Mouse (Mus musculus) thymus, adult 2 months (tissue): ENCODE data around the gene Mis12. TPM values are rescaled to one million over a fixed set of nuclear protein-coding genes. Genes with fewer than 3 reads are reported as not detected.

Experiments
- DNase-seq: peaks from one replicate; pipeline ENCODE4 v3.0.0; 2021
- H3K27ac ChIP-seq: fragments of 200-500 bp; 2 replicates; pipeline ENCODE4 v1.5.1; 2012; ENCODE audit warnings: low read length, control low read depth; ENCODE audit not compliant: control insufficient read depth, insufficient read depth
- H3K27me3 ChIP-seq: fragments of 200-500 bp; 2 replicates; pipeline ENCODE4 v1.6.1; 2012; ENCODE audit warnings: mild to moderate bottlenecking, low read length, moderate library complexity, mixed read lengths; ENCODE audit not compliant: control insufficient read depth, insufficient read depth
- H3K36me3 ChIP-seq: fragments of 200-500 bp; 2 replicates; pipeline ENCODE4 v1.6.1; 2012; ENCODE audit warnings: mild to moderate bottlenecking, low read length, moderate library complexity; ENCODE audit not compliant: control insufficient read depth, insufficient read depth
- H3K4me1 ChIP-seq: fragments of 200-500 bp; replicated peaks from 2 replicates; pipeline ENCODE4 v1.6.1; 2012; ENCODE audit warnings: low read length; ENCODE audit not compliant: control insufficient read depth, insufficient read depth
- H3K4me3 ChIP-seq: fragments of 200-500 bp; 2 replicates; pipeline ENCODE4 v1.5.1; 2012; ENCODE audit warnings: mild to moderate bottlenecking, low read length, control low read depth, moderate library complexity; ENCODE audit not compliant: control insufficient read depth, insufficient read depth
- CTCF ChIP-seq: fragments of 200-500 bp; IDR thresholded peaks from 2 replicates; pipeline ENCODE4 v1.5.1; 2012; ENCODE audit warnings: mild to moderate bottlenecking, control low read depth, low read length, moderate library complexity, borderline replicate concordance; ENCODE audit not compliant: control insufficient read depth, poor library complexity, insufficient read depth; ENCODE audit errors: extremely low read depth
- POLR2A ChIP-seq: fragments of 200-500 bp; IDR thresholded peaks from 2 replicates; pipeline ENCODE4 v1.6.1; 2012; ENCODE audit warnings: mild to moderate bottlenecking, low read length, control low read depth, moderate library complexity; ENCODE audit not compliant: control insufficient read depth, poor library complexity, insufficient read depth; ENCODE audit errors: extremely low read depth
- WGBS: fragments of 180-500 bp; shearing (Covaris S2); methylation state at CpG from one replicate; pipeline ENCODE4 v1.1.7; 2018; 5-methylcytosine and 5-hydroxymethylcytosine counted together
- polyA plus RNA-seq: library from polyadenylated mRNA; depleted of rRNA; stranded (reverse); fragments of >200 nt; gene quantifications from 2 replicates; pipeline ENCODE4 v1.2.3, GENCODE M21; 2012; rRNA removed

The Mis12 gene
- 8.6 and 10.0 TPM in 2 replicates for polyA plus RNA-seq

DNA sequence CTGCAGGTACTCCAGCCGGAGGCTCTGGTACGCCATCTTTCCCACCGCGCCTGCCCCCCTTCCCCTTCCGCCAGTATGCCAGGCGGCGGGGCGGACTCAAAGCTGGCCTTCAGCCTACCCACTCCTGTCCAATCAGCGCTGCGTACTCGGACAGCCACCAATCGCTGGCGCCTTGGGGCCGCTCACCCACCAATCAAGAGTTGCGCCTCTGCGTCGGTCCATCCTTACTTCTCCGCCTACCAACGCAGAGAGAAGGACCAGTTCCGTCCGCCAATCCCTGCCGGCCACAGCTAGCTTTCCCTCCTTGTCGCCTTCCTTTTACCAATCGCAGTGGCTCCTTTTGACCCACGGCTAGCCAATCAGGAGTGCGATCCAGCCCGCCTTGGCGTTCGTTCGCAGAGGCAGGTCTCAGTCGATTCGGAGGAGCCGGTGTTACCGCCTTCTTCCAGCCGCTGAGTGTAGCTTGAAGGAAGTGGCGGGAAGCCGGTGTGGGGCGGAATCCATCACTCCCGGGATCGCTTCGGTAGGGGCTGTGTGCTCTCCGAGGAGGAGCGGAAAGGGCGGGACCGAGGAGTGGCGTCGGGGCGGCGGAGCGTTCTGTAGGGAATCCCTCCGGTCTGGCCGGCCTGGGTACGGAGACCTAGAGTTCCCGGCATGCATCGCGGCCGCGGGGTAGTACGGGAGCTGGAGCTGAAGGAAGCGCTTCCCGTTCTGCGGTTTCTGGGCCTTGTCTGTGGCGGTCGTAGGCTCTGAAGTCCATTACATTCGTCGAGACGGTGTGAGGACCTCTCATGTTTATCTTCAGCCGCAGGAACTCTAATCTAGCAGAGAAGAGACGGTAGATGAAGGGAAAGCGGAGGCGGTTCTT lies at the start of gene Mis12, which contains the start of gene Derl2:
Mis12 (plus strand) TSS at position 411 of the 868 bp plus-strand sequence.
Derl2 (minus strand) TSS at position 641 of the 868 bp plus-strand sequence.
- peak within 1 kb of the TSS; percentile 58 for H3K27ac ChIP-seq
- peak within 1 kb of the TSS; percentile 82 for H3K4me3 ChIP-seq
- peaks cover 3% of the 10 kb centered on the region; the same call in 1 of the 2 replicates for H3K4me1 ChIP-seq
- WGBS: under 1% methylated on average over 70 of the region's 71 CpGs
- TF ChIP-seq POLR2A: peak; percentile 63; the same call in 1 of the 2 replicates
- peak; percentile 59; the same call in 1 of the 2 replicates for TF ChIP-seq CTCF
- H3K36me3 ChIP-seq: peaks cover under 1% of the 10 kb centered on the region; the same call in 1 of the 2 replicates
- peak; percentile 98 for DNase-seq
- H3K27me3 ChIP-seq: no peaks in the 10 kb centered on the region

DNA sequence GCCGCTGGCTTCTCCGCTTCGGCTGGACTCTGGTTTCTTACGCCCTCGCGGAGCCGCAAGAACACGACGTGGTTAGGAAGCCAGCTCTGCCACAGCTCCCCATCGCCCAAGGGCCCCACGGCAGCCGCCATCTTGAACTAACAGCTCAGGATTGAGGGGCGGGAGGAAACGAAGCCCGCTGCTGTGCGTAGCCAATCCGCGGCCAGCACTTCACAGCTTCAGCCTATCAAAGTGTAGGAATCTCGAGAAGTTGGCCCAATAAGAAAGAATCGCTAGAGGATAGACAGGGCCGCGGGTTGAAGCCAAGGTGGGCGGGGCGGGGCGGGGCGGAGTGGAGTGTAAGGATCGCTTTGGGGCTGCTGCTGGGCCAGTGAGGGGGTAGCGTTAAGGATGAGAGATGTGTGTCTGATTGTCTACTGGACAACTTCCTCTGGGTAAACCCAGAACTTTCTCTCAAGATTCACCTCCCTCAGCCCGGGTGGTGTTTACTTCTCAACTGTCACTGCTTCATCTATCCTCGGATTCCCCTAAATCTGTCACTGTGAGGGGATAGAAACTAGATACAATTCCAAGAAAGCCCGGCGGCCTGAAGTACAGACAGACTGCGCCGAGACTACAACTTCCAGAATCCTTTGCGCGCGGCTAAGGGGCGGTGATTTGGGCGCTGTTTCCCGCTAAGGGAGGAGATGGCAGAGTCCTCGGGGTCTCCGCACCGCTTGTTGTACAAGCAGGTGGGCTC lies 49.4 kb upstream of the Mis12 start, which contains the start of the genes Nup88 and Rpain:
Nup88 (minus strand) TSS at position 153 of the 739 bp plus-strand sequence.
Rpain (plus strand) TSS at position 393 of the 739 bp plus-strand sequence.
- under 1% methylated on average over 43 of the region's 43 CpGs for WGBS
- no peaks in the 10 kb centered on the region for H3K27me3 ChIP-seq
- peak within 1 kb of the TSS; percentile 86 for H3K4me3 ChIP-seq
- peak; percentile 92 for DNase-seq
- peaks cover 15% of the 10 kb centered on the region for H3K36me3 ChIP-seq
- peak; percentile 91 for TF ChIP-seq POLR2A
- TF ChIP-seq CTCF: peak; percentile 48; the same call in 1 of the 2 replicates
- H3K27ac ChIP-seq: peak within 1 kb of the TSS; percentile 55
- H3K4me1 ChIP-seq: peaks cover 4% of the 10 kb centered on the region

- H3K27ac ChIP-seq: peak overlapping the region; percentile 55
- DNase-seq: no peak
- peaks cover 16% of the 10 kb centered on the region for H3K36me3 ChIP-seq
Measured at GRCm38 (mm10) chr11:70970560-70971540, 48.6 kb upstream of the Mis12 start.

GRCm38 (mm10) chr11:70972586-70972985 lies 46.8 kb upstream of the Mis12 start:
- H3K27me3 ChIP-seq: no peaks in the 10 kb centered on the region
- H3K27ac ChIP-seq: no peak overlapping the region
- peaks cover 4% of the 10 kb centered on the region for H3K4me1 ChIP-seq
- DNase-seq: no peak
- H3K36me3 ChIP-seq: peaks cover 22% of the 10 kb centered on the region
- WGBS: 95% methylated on average over 1 of the region's 1 CpGs
- H3K4me3 ChIP-seq: no peak overlapping the region
- TF ChIP-seq CTCF (no peak), POLR2A (no peak)

More at GRCm38 (mm10) chr11:70970560-70971540, 48.6 kb upstream of the Mis12 start:
- no peaks in the 10 kb centered on the region for H3K27me3 ChIP-seq
- peak overlapping the region; percentile 67 for H3K4me3 ChIP-seq
- TF ChIP-seq POLR2A (no peak), CTCF (no peak)
- WGBS: 11% methylated on average over 24 of the region's 24 CpGs
- peaks cover 4% of the 10 kb centered on the region for H3K4me1 ChIP-seq

DNA sequence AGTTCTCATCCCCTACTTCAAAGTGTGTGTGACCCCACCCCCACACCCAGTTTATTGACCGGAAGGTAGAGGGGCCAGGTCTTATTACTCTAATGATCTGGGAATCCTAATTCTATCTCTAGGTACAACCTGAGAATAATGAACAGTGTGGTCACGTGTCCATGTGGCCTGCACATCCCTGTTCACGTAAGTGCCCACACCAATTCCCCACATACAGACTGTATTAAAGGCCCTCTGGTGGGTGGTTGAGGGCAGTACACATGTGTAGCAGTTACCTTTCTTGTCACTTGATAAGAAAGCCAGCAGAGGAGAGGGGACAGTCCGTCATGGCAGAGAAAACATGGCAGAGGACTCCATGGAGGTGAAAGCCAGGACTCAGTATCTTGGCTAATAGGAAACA lies 45.5 kb upstream of the Mis12 start:
- H3K36me3 ChIP-seq: peaks cover 36% of the 10 kb centered on the region
- TF ChIP-seq CTCF: no peak
- no peak for TF ChIP-seq POLR2A
- H3K27me3 ChIP-seq: no peaks in the 10 kb centered on the region
- H3K4me1 ChIP-seq: peaks cover 2% of the 10 kb centered on the region
- WGBS: 92% methylated on average over 4 of the region's 4 CpGs
- H3K27ac ChIP-seq: no peak overlapping the region
- H3K4me3 ChIP-seq: no peak overlapping the region
- DNase-seq: peak; percentile 5

- Histone ChIP-seq H3K27ac (no peak overlapping the region), H3K27me3 (no peaks in the 10 kb centered on the region), H3K36me3 (peaks cover 43% of the 10 kb centered on the region), H3K4me1 (no peaks in the 10 kb centered on the region), H3K4me3 (no peak overlapping the region)
- no peak for DNase-seq
- WGBS: 91% methylated on average over 2 of the region's 2 CpGs
- TF ChIP-seq POLR2A: no peak
- no peak for TF ChIP-seq CTCF
Measured at GRCm38 (mm10) chr11:70975193-70975592, 44.2 kb upstream of the Mis12 start.
